Mouse (Mus musculus) ES-Bruce4 (cell line): ENCODE data around the gene Pon2.

Experiments used
- CTCF ChIP-seq: IDR thresholded peaks from one replicate; pipeline ENCODE4 v1.8.1; 2011; ENCODE audit warnings: low read depth, low read length
- POLR2A ChIP-seq: IDR thresholded peaks from one replicate; pipeline ENCODE4 v1.8.1; 2011; ENCODE audit warnings: low read length; ENCODE audit not compliant: insufficient read depth

DNA sequence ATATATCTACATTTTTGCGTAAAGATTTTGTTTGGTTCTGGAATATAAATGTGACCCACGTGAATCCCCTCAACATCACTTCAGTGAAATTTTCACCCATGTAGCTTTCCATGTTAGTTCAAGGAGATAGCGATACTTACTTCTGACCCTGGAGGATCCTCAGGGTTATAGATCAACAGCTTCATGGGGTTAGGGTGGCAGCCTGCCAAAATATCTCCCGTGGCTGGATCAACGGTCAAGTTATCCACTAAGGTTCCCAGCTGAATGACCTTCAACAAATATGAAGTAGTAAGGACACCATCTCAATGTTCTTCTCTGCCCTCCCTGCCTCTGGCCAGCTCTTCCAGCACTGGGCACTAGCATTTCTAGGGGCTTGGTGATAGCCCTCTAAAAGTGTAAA, 68.0 kb downstream of the Pon2 start:
- no peak for TF ChIP-seq CTCF
- TF ChIP-seq POLR2A: no peak
